Mouse (Mus musculus) myocyte (in vitro differentiated cells): ENCODE results near the gene Cadm4.

Experiments used
- CEBPB ChIP-seq: IDR thresholded peaks from 2 replicates; pipeline ENCODE4 v1.6.1; 2011; ENCODE audit warnings: mild to moderate bottlenecking, moderate library complexity; ENCODE audit not compliant: poor library complexity, insufficient read depth, severe bottlenecking
- E2F4 ChIP-seq: IDR thresholded peaks from one replicate; pipeline ENCODE4 v1.6.1; 2011; ENCODE audit warnings: mild to moderate bottlenecking, control low read depth, moderate library complexity; ENCODE audit not compliant: insufficient read depth
- MYOD1 ChIP-seq, 3 experiments: IDR thresholded peaks; one replicate each; pipeline ENCODE4 v1.6.1; 2011; ENCODE audit warnings: control low read depth in 2 of 3, low read depth in 2 of 3, mild to moderate bottlenecking in 2 of 3, moderate library complexity in 1 of 3; ENCODE audit not compliant: insufficient read length in 2 of 3, control insufficient read depth in 1 of 3
- POLR2A ChIP-seq: IDR thresholded peaks from one replicate; pipeline ENCODE4 v1.6.1; 2011; ENCODE audit warnings: low read depth, mild to moderate bottlenecking, control low read depth, moderate library complexity; ENCODE audit not compliant: insufficient read length
- POLR2AphosphoS2 ChIP-seq: IDR thresholded peaks from one replicate; pipeline ENCODE4 v1.6.1; 2011; ENCODE audit warnings: low read depth, control low read depth; ENCODE audit not compliant: insufficient read length
- REST ChIP-seq: IDR thresholded peaks from one replicate; pipeline ENCODE4 v1.6.1; 2011; ENCODE audit warnings: mild to moderate bottlenecking, control low read depth, moderate library complexity; ENCODE audit not compliant: insufficient read depth, insufficient read length
- TCF12 ChIP-seq: IDR thresholded peaks from one replicate; pipeline ENCODE4 v1.6.1; 2011; ENCODE audit warnings: mild to moderate bottlenecking, control low read depth; ENCODE audit not compliant: poor library complexity, insufficient read depth, severe bottlenecking
- TCF3 ChIP-seq: IDR thresholded peaks from one replicate; pipeline ENCODE4 v1.6.1; 2011; ENCODE audit warnings: low read depth, control low read depth; ENCODE audit not compliant: insufficient read length

DNA sequence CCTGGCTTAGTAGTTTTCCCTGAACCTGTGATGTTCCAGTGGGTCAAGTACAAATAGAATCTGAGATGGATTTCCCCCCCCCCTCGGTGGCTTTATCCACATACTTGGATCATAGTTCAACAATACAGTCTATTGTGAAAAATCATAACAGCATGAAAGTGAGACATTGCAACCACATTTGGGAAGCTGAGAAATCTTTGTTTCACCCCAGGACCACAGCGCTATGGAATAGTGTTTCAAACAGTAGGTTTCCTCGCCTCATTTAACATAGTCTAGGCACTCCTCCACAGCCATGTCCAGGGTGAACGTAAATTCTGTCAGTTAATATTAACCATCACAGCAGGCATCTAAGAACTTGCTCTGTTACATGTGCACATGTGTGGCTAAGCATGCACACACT lies 55.3 kb downstream of the Cadm4 start:
- TF ChIP-seq POLR2A (no peak), MYOD1 (IDR thresholded peaks at IDR 0.05; ENCODE audit: control insufficient read depth in 1 of 3, insufficient read length in 2 of 3, low read depth in 2 of 3) (no peak), POLR2AphosphoS2 (no peak), TCF12 (no peak), TCF3 (no peak), CEBPB (no peak), REST (no peak), E2F4 (no peak)
